Mouse (Mus musculus): ENCODE measurements at regions not wholly inside any gene's neighbourhood (a gene's known extent, or its start where the extent isn't known, plus 50 kb on each side); places are given as distances from the start of the nearest gene placed in this dataset.

DNA sequence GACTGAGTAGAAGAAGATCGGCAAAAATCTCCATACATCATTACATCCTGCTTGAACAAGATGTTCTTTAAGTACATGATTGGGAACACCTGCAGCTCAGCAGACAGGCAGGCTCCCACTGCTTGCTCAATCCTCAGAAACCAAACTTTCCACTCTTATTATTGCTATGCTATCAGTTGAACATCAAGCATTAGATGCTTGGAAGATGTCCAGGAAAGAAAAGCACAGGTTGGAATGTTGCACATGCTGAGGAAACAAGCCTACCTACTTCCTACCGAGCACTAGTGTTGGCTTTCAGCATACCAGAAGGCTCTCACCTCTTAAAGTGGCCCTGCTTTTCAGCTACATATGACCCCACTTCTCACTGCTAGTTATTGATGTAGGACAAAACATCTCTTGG is 171.2 kb upstream of the Sptlc3 start:
- no peak overlapping the region for H3K9ac ChIP-seq (replicated peaks)
- ATAC-seq: no peak
- no peaks in the 10 kb centered on the region for H3K36me3 ChIP-seq
- no peaks in the 10 kb centered on the region for H3K4me1 ChIP-seq (replicated peaks)
- H3K4me2 ChIP-seq (replicated peaks): no peak overlapping the region
- H3K4me3 ChIP-seq (replicated peaks): no peak overlapping the region
- no peaks in the 10 kb centered on the region for H3K9me3 ChIP-seq
- H3K27ac ChIP-seq: no peak overlapping the region
- no peaks in the 10 kb centered on the region for H3K27me3 ChIP-seq
- WGBS: 78% methylated on average over 2 of the region's 2 CpGs

GRCm38 (mm10) chr2:139325501-139325900 is 168.2 kb upstream of the Sptlc3 start:
- no peak overlapping the region for H3K27ac ChIP-seq
- H3K9me3 ChIP-seq: no peaks in the 10 kb centered on the region
- no peaks in the 10 kb centered on the region for H3K36me3 ChIP-seq
- H3K4me1 ChIP-seq (replicated peaks): no peaks in the 10 kb centered on the region
- H3K9ac ChIP-seq (replicated peaks): no peak overlapping the region
- WGBS: 82% methylated on average over 3 of the region's 3 CpGs
- H3K4me3 ChIP-seq (replicated peaks): no peak overlapping the region
- H3K27me3 ChIP-seq: no peaks in the 10 kb centered on the region
- H3K4me2 ChIP-seq (replicated peaks): no peak overlapping the region
- ATAC-seq: no peak

- Histone ChIP-seq H3K4me2 (replicated peaks) (no peak overlapping the region), H3K9ac (replicated peaks) (no peak overlapping the region), H3K27ac (no peak overlapping the region), H3K9me3 (no peaks in the 10 kb centered on the region), H3K36me3 (no peaks in the 10 kb centered on the region), H3K27me3 (no peaks in the 10 kb centered on the region), H3K4me1 (replicated peaks) (peaks cover 6% of the 10 kb centered on the region; the same call in 1 of the 2 replicates), H3K4me3 (replicated peaks) (no peak overlapping the region)
- WGBS: 74% methylated on average over 1 of the region's 1 CpGs
- no peak for ATAC-seq
Measured at GRCm38 (mm10) chr2:139334681-139335080, 159.0 kb upstream of the Sptlc3 start.

DNA sequence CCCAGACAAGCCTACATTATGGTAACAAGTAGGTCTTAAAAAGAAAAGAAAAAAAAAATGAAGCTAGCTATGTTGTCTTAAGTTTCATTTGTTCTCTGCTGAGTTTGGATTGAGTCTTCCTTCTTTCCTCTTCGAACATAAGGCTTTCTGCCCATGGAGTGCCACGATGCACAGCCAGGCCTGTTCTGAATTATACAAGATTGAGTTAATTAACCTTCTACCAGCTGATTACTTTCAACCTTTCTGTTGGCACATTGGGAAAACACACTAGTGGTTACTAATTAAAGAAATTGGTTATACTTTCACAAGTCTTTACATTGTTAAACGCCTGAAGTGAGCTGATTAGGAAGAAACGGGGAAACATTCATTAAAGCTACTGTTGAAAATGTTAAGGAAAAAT is 155.5 kb upstream of the Sptlc3 start:
- no peak overlapping the region for H3K9ac ChIP-seq (replicated peaks)
- H3K9me3 ChIP-seq: no peaks in the 10 kb centered on the region
- H3K36me3 ChIP-seq: no peaks in the 10 kb centered on the region
- no peak overlapping the region for H3K4me3 ChIP-seq (replicated peaks)
- H3K4me1 ChIP-seq (replicated peaks): peaks cover 6% of the 10 kb centered on the region; the same call in 1 of the 2 replicates
- WGBS: 84% methylated on average over 4 of the region's 4 CpGs
- H3K27ac ChIP-seq: no peak overlapping the region
- no peaks in the 10 kb centered on the region for H3K27me3 ChIP-seq
- no peak overlapping the region for H3K4me2 ChIP-seq (replicated peaks)
- ATAC-seq: no peak

GRCm38 (mm10) chr2:139356280-139357010 is 137.3 kb upstream of the Sptlc3 start:
- Histone ChIP-seq H3K27ac (no peak overlapping the region), H3K9ac (replicated peaks) (no peak overlapping the region)

GRCm38 (mm10) chr2:139362245-139362847 is 131.4 kb upstream of the Sptlc3 start:
- ATAC-seq: no peak
- H3K27me3 ChIP-seq: no peaks in the 10 kb centered on the region
- WGBS: 88% methylated on average over 1 of the region's 1 CpGs
- H3K4me3 ChIP-seq (replicated peaks): no peak overlapping the region
- no peak overlapping the region for H3K4me2 ChIP-seq (replicated peaks)
- H3K36me3 ChIP-seq: no peaks in the 10 kb centered on the region
- no peak overlapping the region for H3K27ac ChIP-seq
- H3K9ac ChIP-seq (replicated peaks): no peak overlapping the region
- H3K4me1 ChIP-seq (replicated peaks): no peaks in the 10 kb centered on the region
- no peaks in the 10 kb centered on the region for H3K9me3 ChIP-seq

More at GRCm38 (mm10) chr2:139356280-139357010, 137.3 kb upstream of the Sptlc3 start:
- H3K36me3 ChIP-seq: no peaks in the 10 kb centered on the region
- no peak overlapping the region for H3K4me2 ChIP-seq (replicated peaks)
- no peaks in the 10 kb centered on the region for H3K9me3 ChIP-seq
- no peaks in the 10 kb centered on the region for H3K4me1 ChIP-seq (replicated peaks)
- H3K27me3 ChIP-seq: no peaks in the 10 kb centered on the region
- no peak overlapping the region for H3K4me3 ChIP-seq (replicated peaks)
- 86% methylated on average over 3 of the region's 3 CpGs for WGBS
- no peak for ATAC-seq

- 56% methylated on average over 1 of the region's 1 CpGs for WGBS
Measured at GRCm38 (mm10) chr2:139370070-139370469, 123.6 kb upstream of the Sptlc3 start.

DNA sequence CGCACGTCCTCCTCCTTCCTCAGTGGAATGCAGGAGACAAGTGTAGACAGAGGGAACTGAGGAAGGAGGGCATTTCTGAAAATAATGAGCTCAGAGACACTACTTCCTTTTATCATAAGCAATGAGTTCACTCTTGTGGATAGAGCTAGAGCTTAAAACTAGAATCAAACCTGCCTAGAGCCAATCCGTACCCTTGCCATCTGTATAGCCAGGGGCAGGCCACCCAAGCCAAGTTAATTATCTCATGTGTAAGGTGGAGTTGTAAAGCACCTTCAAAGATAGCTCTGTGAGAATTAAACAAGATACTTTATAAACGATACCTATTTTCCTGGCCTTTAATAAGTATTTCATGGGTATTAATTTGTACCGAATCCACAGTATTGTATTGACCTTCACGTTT is 113.4 kb upstream of the Sptlc3 start:
- no peaks in the 10 kb centered on the region for H3K4me1 ChIP-seq (replicated peaks)
- no peak overlapping the region for H3K27ac ChIP-seq
- H3K4me3 ChIP-seq (replicated peaks): no peak overlapping the region
- no peaks in the 10 kb centered on the region for H3K9me3 ChIP-seq
- H3K4me2 ChIP-seq (replicated peaks): no peak overlapping the region
- H3K27me3 ChIP-seq: no peaks in the 10 kb centered on the region
- WGBS: 80% methylated on average over 6 of the region's 6 CpGs
- no peak overlapping the region for H3K9ac ChIP-seq (replicated peaks)
- H3K36me3 ChIP-seq: no peaks in the 10 kb centered on the region
- ATAC-seq: no peak

More at GRCm38 (mm10) chr2:139370070-139370469, 123.6 kb upstream of the Sptlc3 start:
- Histone ChIP-seq H3K4me3 (replicated peaks) (no peak overlapping the region), H3K4me1 (replicated peaks) (no peaks in the 10 kb centered on the region), H3K36me3 (no peaks in the 10 kb centered on the region), H3K4me2 (replicated peaks) (no peak overlapping the region), H3K27me3 (no peaks in the 10 kb centered on the region), H3K27ac (no peak overlapping the region), H3K9me3 (no peaks in the 10 kb centered on the region), H3K9ac (replicated peaks) (no peak overlapping the region)
- no peak for ATAC-seq

- no peaks in the 10 kb centered on the region for H3K27me3 ChIP-seq
- peak; percentile 94 for ATAC-seq
- 0% methylated on average over 1 of the region's 1 CpGs for WGBS
Measured at GRCm38 (mm10) chr2:139381628-139382027, 112.1 kb upstream of the Sptlc3 start.

DNA sequence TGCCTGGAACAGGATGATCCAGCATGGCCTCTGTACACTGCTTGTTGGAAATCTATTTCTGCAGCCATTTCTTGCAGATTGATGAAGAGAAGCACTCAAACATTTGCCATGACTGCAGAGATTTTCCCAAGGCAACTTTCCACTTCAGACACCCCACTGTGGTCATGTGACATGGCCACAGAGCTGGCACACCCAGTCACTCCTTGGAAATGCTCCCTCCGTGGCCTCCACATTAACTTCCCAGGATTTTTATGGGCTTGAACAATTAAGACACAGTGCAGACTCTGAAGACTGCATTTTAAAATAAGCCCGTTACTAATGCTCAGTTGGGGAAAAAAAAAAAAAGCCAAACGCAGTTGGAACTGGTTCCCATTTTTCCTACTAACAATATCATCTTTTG is 80.2 kb upstream of the Sptlc3 start:
- WGBS: 71% methylated on average over 3 of the region's 3 CpGs

More at GRCm38 (mm10) chr2:139381628-139382027, 112.1 kb upstream of the Sptlc3 start:
- H3K4me1 ChIP-seq (replicated peaks): no peaks in the 10 kb centered on the region
- no peak overlapping the region for H3K27ac ChIP-seq
- no peaks in the 10 kb centered on the region for H3K9me3 ChIP-seq
- no peak overlapping the region for H3K9ac ChIP-seq (replicated peaks)
- H3K4me2 ChIP-seq (replicated peaks): no peak overlapping the region
- H3K36me3 ChIP-seq: no peaks in the 10 kb centered on the region
- H3K4me3 ChIP-seq (replicated peaks): no peak overlapping the region

DNA sequence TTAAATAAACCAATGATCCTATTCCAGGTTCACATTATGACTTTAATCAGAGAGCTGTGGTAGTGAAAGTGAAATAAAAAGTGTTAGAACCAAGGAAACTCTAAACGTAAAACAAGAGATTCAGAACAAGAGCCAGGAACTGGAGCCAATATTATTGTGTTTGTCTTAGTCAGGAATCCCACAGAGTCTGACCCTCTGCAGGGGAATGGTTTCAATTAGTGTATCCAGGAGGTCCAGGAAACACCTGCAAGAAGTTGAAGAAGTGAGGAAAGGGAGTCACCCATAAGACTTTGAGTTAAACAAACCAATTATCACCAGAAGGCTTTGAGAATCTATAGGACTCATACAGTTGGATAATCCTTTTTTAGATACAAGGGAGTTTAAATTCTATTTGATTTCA is 76.2 kb upstream of the Sptlc3 start:
- 72% methylated on average over 1 of the region's 1 CpGs for WGBS
- H3K36me3 ChIP-seq: no peaks in the 10 kb centered on the region
- no peak for ATAC-seq
- H3K4me2 ChIP-seq (replicated peaks): no peak overlapping the region
- H3K27ac ChIP-seq: no peak overlapping the region
- H3K4me1 ChIP-seq (replicated peaks): no peaks in the 10 kb centered on the region
- no peak overlapping the region for H3K9ac ChIP-seq (replicated peaks)
- no peaks in the 10 kb centered on the region for H3K27me3 ChIP-seq
- H3K4me3 ChIP-seq (replicated peaks): no peak overlapping the region
- H3K9me3 ChIP-seq: no peaks in the 10 kb centered on the region

More for the DNA sequence above, 80.2 kb upstream of the Sptlc3 start:
- Histone ChIP-seq H3K4me3 (replicated peaks) (no peak overlapping the region), H3K9me3 (no peaks in the 10 kb centered on the region), H3K4me1 (replicated peaks) (no peaks in the 10 kb centered on the region), H3K27me3 (no peaks in the 10 kb centered on the region), H3K4me2 (replicated peaks) (no peak overlapping the region), H3K27ac (no peak overlapping the region), H3K9ac (replicated peaks) (no peak overlapping the region), H3K36me3 (no peaks in the 10 kb centered on the region)
- ATAC-seq: no peak

DNA sequence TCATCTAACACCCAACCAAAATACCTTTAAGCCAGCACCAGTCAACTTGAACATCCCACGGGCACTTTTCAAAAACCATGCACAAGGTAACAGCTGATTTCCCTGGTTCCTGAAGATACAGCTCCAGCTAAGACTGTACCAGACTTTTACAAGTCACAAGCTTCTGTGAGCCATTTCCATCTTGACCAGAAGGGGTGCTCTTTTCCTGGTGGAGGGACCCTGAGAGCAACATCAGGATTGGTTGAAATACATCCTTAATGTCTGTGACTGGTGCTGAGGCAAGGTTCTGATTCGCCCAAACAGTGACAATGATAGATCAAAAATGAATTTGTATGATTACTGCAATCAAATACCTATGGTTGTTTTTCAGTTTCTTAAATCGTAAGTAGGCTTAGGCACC is 71.0 kb upstream of the Sptlc3 start:
- Histone ChIP-seq H3K9ac (replicated peaks) (no peak overlapping the region), H3K27me3 (no peaks in the 10 kb centered on the region), H3K27ac (no peak overlapping the region), H3K4me3 (replicated peaks) (no peak overlapping the region), H3K4me1 (replicated peaks) (no peaks in the 10 kb centered on the region), H3K4me2 (replicated peaks) (no peak overlapping the region), H3K36me3 (no peaks in the 10 kb centered on the region), H3K9me3 (no peaks in the 10 kb centered on the region)
- 85% methylated on average over 3 of the region's 3 CpGs for WGBS
- no peak for ATAC-seq
